In genomic region chr14:56575416-56575815, GRCm38 (mm10) we compare ENCODE assay signal across 8 mouse cellular contexts. TPM values are rescaled to one million over a fixed set of nuclear protein-coding genes. Genes with fewer than 3 reads are reported as not detected.
DNase-seq lines count a peak whose midpoint lies in the region; ATAC-seq and TF ChIP-seq lines count a peak whose summit lies in the region.

Cenpj (minus strand) TSS chr14:56575425.
Parp4 (plus strand) TSS chr14:56575619.

- intact Hi-C loops in left cerebral cortex, postnatal 10 days (cut with DNase I): loop anchor here (5.0 kb wide), 1 partner anchor 92 kb away; the partner anchor contains the start of gene Mphosph8

- H3K4me1 ChIP-seq in cortical plate, adult 2 months (ENCODE audit: control insufficient read depth, insufficient read depth, low read length): no peaks in the 10 kb centered on the region; the same call in 1 of the 2 replicates

- TF ChIP-seq POLR2A in cortical plate, adult 2 months (IDR thresholded peaks at IDR 0.05; ENCODE audit: extremely low read depth, insufficient read depth, low read length): no peak

- peak; percentile 85 for DNase-seq in ZHBTc4 (ENCODE audit: low read depth, low spot score)
- peak; percentile 86 to 88 for DNase-seq in gastrocnemius, adult 8-10 months (ENCODE audit: low spot score in 2 of 2)
- DNase-seq in induced T-regulatory cell, adult 2 months (ENCODE audit: low read depth): peak; percentile 89
- peak; percentile 12 to 91 for DNase-seq in left cerebral cortex, postnatal 10 days (ENCODE audit: extremely low spot score in 1 of 2, low spot score in 2 of 2)
- peak; percentile 28 for DNase-seq in right cerebral cortex, postnatal 14 days
- DNase-seq in urinary bladder, postnatal 36 days (ENCODE audit: low spot score in 2 of 2): peak; percentile 81 to 91

- no peak within 1 kb of the TSS for H3K27ac ChIP-seq in cortical plate, adult 2 months (ENCODE audit: insufficient read depth, low read length)

- ATAC-seq in megakaryocyte progenitor cell, adult 5-6 weeks (replicated peaks; ENCODE audit: poor library complexity): peak; percentile 86

- peak within 1 kb of the TSS; percentile 60 for H3K4me3 ChIP-seq in cortical plate, adult 2 months (ENCODE audit: insufficient read depth, low read length)

- TF ChIP-seq CTCF in cortical plate, adult 2 months (IDR thresholded peaks at IDR 0.05; ENCODE audit: extremely low read depth, insufficient read depth, low read length): no peak

RNA-seq across cellular contexts. Expression of gene Cenpj, which starts in this region (rescaled TPM):
- 2.1 and 2.2 TPM in 2 replicates for polyA plus RNA-seq in cortical plate, adult 2 months (2012; rRNA removed)
- total RNA-seq in gastrocnemius, adult 8-10 months (2022): 1 to 10 TPM; 1.3 to 2.9 (median 2.0) TPM
- total RNA-seq in left cerebral cortex, postnatal 10 days (2021): 1 to 10 TPM; 3.9 to 4.5 TPM
- 25.9 TPM in 2 replicates for total RNA-seq in megakaryocyte progenitor cell, adult 5-6 weeks (2015)
- total RNA-seq in megakaryocyte progenitor cell, adult 5-6 weeks (2017): 19.3 and 37.5 TPM in 2 replicates

RNA-seq across cellular contexts. Expression of gene Parp4, which starts in this region (rescaled TPM):
- polyA plus RNA-seq in cortical plate, adult 2 months (2012; rRNA removed): 4.3 and 5.3 TPM in 2 replicates
- 10 to 100 TPM; 16.3 to 20.7 (median 20.6) TPM for total RNA-seq in gastrocnemius, adult 8-10 months (2022)
- total RNA-seq in left cerebral cortex, postnatal 10 days (2021): 1 to 10 TPM; 1.8 to 3.6 TPM
- total RNA-seq in megakaryocyte progenitor cell, adult 5-6 weeks (2015): 32.5 and 36.2 TPM in 2 replicates
- total RNA-seq in megakaryocyte progenitor cell, adult 5-6 weeks (2017): 5.7 and 6.2 TPM in 2 replicates

Comparison
In these comparisons a context has a peak if more than half of its experiments do, and no peak if none do; other contexts are left out.
1. DNase-seq: peak in every context shown above with its lines; median percentile 89 in induced T-regulatory cell, adult 2 months; 87 in gastrocnemius, adult 8-10 months; 86 in urinary bladder, postnatal 36 days; 85 in ZHBTc4; 52 in left cerebral cortex, postnatal 10 days; 28 in right cerebral cortex, postnatal 14 days.